Mouse (Mus musculus): Measurements from ENCODE around the gene Zfyve21. TPM values are rescaled to one million over a fixed set of nuclear protein-coding genes. Genes with fewer than 3 reads are reported as not detected.

The Zfyve21 gene
- polyA plus RNA-seq, 1 experiment from 2014 or later: 43.0 TPM

- peaks cover 87% of the 10 kb centered on the region for H3K36me3 ChIP-seq (ENCODE audit: control insufficient read depth, insufficient read depth, low read length)
These were observed 15.5 kb downstream of the Zfyve21 start for GRCm38 (mm10) chr12:111829447-111829846.

GRCm38 (mm10) chr12:111829954-111830353 lies 16.0 kb downstream of the Zfyve21 start:
- peak; percentile 18; the same call in 1 of the 2 replicates for ATAC-seq
- DNase-seq (ENCODE audit: low spot score): peak; percentile 27

More at GRCm38 (mm10) chr12:111829447-111829846, 15.5 kb downstream of the Zfyve21 start:
- Histone ChIP-seq H3K9me3 (replicated peaks; ENCODE audit: control insufficient read depth, low read length) (no peaks in the 10 kb centered on the region), H3K4me2 (ENCODE audit: low read length) (no peak overlapping the region), H3K27ac (ENCODE audit: low read depth, low read length) (peak overlapping the region; percentile 70), H3K9ac (ENCODE audit: low read length) (no peak overlapping the region), H3K27me3 (replicated peaks; ENCODE audit: control insufficient read depth, insufficient read depth, low read length) (no peaks in the 10 kb centered on the region), H3K4me3 (ENCODE audit: low read depth, low read length) (no peak overlapping the region), H3K4me1 (ENCODE audit: control insufficient read depth, insufficient read depth, low read length) (no peaks in the 10 kb centered on the region)
- ATAC-seq (peak; percentile 80), DNase-seq (ENCODE audit: low spot score) (peak; percentile 65)
- 58% methylated on average over 5 of the region's 5 CpGs for WGBS

GRCm38 (mm10) chr12:111830375-111830774 lies 16.4 kb downstream of the Zfyve21 start:
- 91% methylated on average over 10 of the region's 10 CpGs for WGBS
- DNase-seq (ENCODE audit: low spot score) (no peak), ATAC-seq (no peak)
- Histone ChIP-seq H3K36me3 (ENCODE audit: control insufficient read depth, insufficient read depth, low read length) (peaks cover 77% of the 10 kb centered on the region), H3K9ac (ENCODE audit: low read length) (no peak overlapping the region), H3K27ac (ENCODE audit: low read depth, low read length) (no peak overlapping the region), H3K9me3 (replicated peaks; ENCODE audit: control insufficient read depth, low read length) (no peaks in the 10 kb centered on the region), H3K4me2 (ENCODE audit: low read length) (no peak overlapping the region), H3K27me3 (replicated peaks; ENCODE audit: control insufficient read depth, insufficient read depth, low read length) (no peaks in the 10 kb centered on the region), H3K4me1 (ENCODE audit: control insufficient read depth, insufficient read depth, low read length) (no peaks in the 10 kb centered on the region), H3K4me3 (ENCODE audit: low read depth, low read length) (no peak overlapping the region)

More at GRCm38 (mm10) chr12:111829954-111830353, 16.0 kb downstream of the Zfyve21 start:
- H3K36me3 ChIP-seq (ENCODE audit: control insufficient read depth, insufficient read depth, low read length): peaks cover 82% of the 10 kb centered on the region
- WGBS: 73% methylated on average over 9 of the region's 9 CpGs
- H3K27ac ChIP-seq (ENCODE audit: low read depth, low read length): peak overlapping the region; percentile 70
- H3K9me3 ChIP-seq (replicated peaks; ENCODE audit: control insufficient read depth, low read length): no peaks in the 10 kb centered on the region
- H3K4me2 ChIP-seq (ENCODE audit: low read length): no peak overlapping the region
- no peak overlapping the region for H3K9ac ChIP-seq (ENCODE audit: low read length)
- no peak overlapping the region for H3K4me3 ChIP-seq (ENCODE audit: low read depth, low read length)
- no peaks in the 10 kb centered on the region for H3K4me1 ChIP-seq (ENCODE audit: control insufficient read depth, insufficient read depth, low read length)
- no peaks in the 10 kb centered on the region for H3K27me3 ChIP-seq (replicated peaks; ENCODE audit: control insufficient read depth, insufficient read depth, low read length)

- Histone ChIP-seq H3K4me2 (ENCODE audit: low read length) (no peak overlapping the region), H3K4me1 (ENCODE audit: control insufficient read depth, insufficient read depth, low read length) (no peaks in the 10 kb centered on the region), H3K36me3 (ENCODE audit: control insufficient read depth, insufficient read depth, low read length) (peaks cover 55% of the 10 kb centered on the region), H3K9me3 (replicated peaks; ENCODE audit: control insufficient read depth, low read length) (no peaks in the 10 kb centered on the region), H3K27me3 (replicated peaks; ENCODE audit: control insufficient read depth, insufficient read depth, low read length) (no peaks in the 10 kb centered on the region), H3K27ac (ENCODE audit: low read depth, low read length) (no peak overlapping the region), H3K9ac (ENCODE audit: low read length) (no peak overlapping the region), H3K4me3 (ENCODE audit: low read depth, low read length) (no peak overlapping the region)
- DNase-seq (ENCODE audit: low spot score) (no peak), ATAC-seq (no peak)
- 74% methylated on average over 5 of the region's 5 CpGs for WGBS
These were observed 18.7 kb downstream of the Zfyve21 start for GRCm38 (mm10) chr12:111832643-111833042.

GRCm38 (mm10) chr12:111833457-111833856 lies 19.5 kb downstream of the Zfyve21 start:
- no peak for ATAC-seq
- Histone ChIP-seq H3K4me2 (ENCODE audit: low read length) (no peak overlapping the region), H3K27ac (ENCODE audit: low read depth, low read length) (no peak overlapping the region), H3K4me3 (ENCODE audit: low read depth, low read length) (no peak overlapping the region), H3K4me1 (ENCODE audit: control insufficient read depth, insufficient read depth, low read length) (no peaks in the 10 kb centered on the region), H3K27me3 (replicated peaks; ENCODE audit: control insufficient read depth, insufficient read depth, low read length) (no peaks in the 10 kb centered on the region), H3K9me3 (replicated peaks; ENCODE audit: control insufficient read depth, low read length) (no peaks in the 10 kb centered on the region), H3K36me3 (ENCODE audit: control insufficient read depth, insufficient read depth, low read length) (peaks cover 50% of the 10 kb centered on the region), H3K9ac (ENCODE audit: low read length) (no peak overlapping the region)
- WGBS: 87% methylated on average over 10 of the region's 10 CpGs
- no peak for DNase-seq (ENCODE audit: low spot score)

- ATAC-seq (no peak), DNase-seq (ENCODE audit: low spot score) (no peak)
- Histone ChIP-seq H3K36me3 (ENCODE audit: control insufficient read depth, insufficient read depth, low read length) (peaks cover 11% of the 10 kb centered on the region; the same call in 1 of the 2 replicates), H3K27me3 (replicated peaks; ENCODE audit: control insufficient read depth, insufficient read depth, low read length) (no peaks in the 10 kb centered on the region), H3K9me3 (replicated peaks; ENCODE audit: control insufficient read depth, low read length) (no peaks in the 10 kb centered on the region), H3K9ac (ENCODE audit: low read length) (no peak overlapping the region), H3K4me2 (ENCODE audit: low read length) (no peak overlapping the region), H3K27ac (ENCODE audit: low read depth, low read length) (no peak overlapping the region), H3K4me3 (ENCODE audit: low read depth, low read length) (no peak overlapping the region), H3K4me1 (ENCODE audit: control insufficient read depth, insufficient read depth, low read length) (no peaks in the 10 kb centered on the region)
- WGBS: 90% methylated on average over 15 of the region's 15 CpGs
These were observed 28.8 kb downstream of the Zfyve21 start for GRCm38 (mm10) chr12:111842565-111843433.

- Histone ChIP-seq H3K27me3 (replicated peaks; ENCODE audit: control insufficient read depth, insufficient read depth, low read length) (no peaks in the 10 kb centered on the region), H3K4me1 (ENCODE audit: control insufficient read depth, insufficient read depth, low read length) (no peaks in the 10 kb centered on the region), H3K27ac (ENCODE audit: low read depth, low read length) (no peak overlapping the region), H3K9me3 (replicated peaks; ENCODE audit: control insufficient read depth, low read length) (no peaks in the 10 kb centered on the region), H3K36me3 (ENCODE audit: control insufficient read depth, insufficient read depth, low read length) (peaks cover 8% of the 10 kb centered on the region; the same call in 1 of the 2 replicates), H3K9ac (ENCODE audit: low read length) (no peak overlapping the region), H3K4me3 (ENCODE audit: low read depth, low read length) (no peak overlapping the region), H3K4me2 (ENCODE audit: low read length) (no peak overlapping the region)
- 65% methylated on average over 2 of the region's 2 CpGs for WGBS
- ATAC-seq (no peak), DNase-seq (ENCODE audit: low spot score) (no peak)
These were observed 29.5 kb downstream of the Zfyve21 start for GRCm38 (mm10) chr12:111843470-111843869.

- H3K4me3 ChIP-seq (ENCODE audit: low read depth, low read length): no peak overlapping the region
- DNase-seq (ENCODE audit: low spot score) (no peak), ATAC-seq (no peak)
- no peaks in the 10 kb centered on the region for H3K4me1 ChIP-seq (ENCODE audit: control insufficient read depth, insufficient read depth, low read length)
- H3K9me3 ChIP-seq (replicated peaks; ENCODE audit: control insufficient read depth, low read length): no peaks in the 10 kb centered on the region
- no peak overlapping the region for H3K9ac ChIP-seq (ENCODE audit: low read length)
- no peaks in the 10 kb centered on the region for H3K36me3 ChIP-seq (ENCODE audit: control insufficient read depth, insufficient read depth, low read length)
- H3K4me2 ChIP-seq (ENCODE audit: low read length): no peak overlapping the region
- H3K27me3 ChIP-seq (replicated peaks; ENCODE audit: control insufficient read depth, insufficient read depth, low read length): no peaks in the 10 kb centered on the region
- 88% methylated on average over 4 of the region's 4 CpGs for WGBS
- no peak overlapping the region for H3K27ac ChIP-seq (ENCODE audit: low read depth, low read length)
These were observed 32.0 kb downstream of the Zfyve21 start for GRCm38 (mm10) chr12:111845953-111846352.

- no peak overlapping the region for H3K27ac ChIP-seq (ENCODE audit: low read depth, low read length)
- H3K36me3 ChIP-seq (ENCODE audit: control insufficient read depth, insufficient read depth, low read length): no peaks in the 10 kb centered on the region
- 89% methylated on average over 10 of the region's 10 CpGs for WGBS
- H3K9ac ChIP-seq (ENCODE audit: low read length): no peak overlapping the region
- no peaks in the 10 kb centered on the region for H3K27me3 ChIP-seq (replicated peaks; ENCODE audit: control insufficient read depth, insufficient read depth, low read length)
- H3K4me1 ChIP-seq (ENCODE audit: control insufficient read depth, insufficient read depth, low read length): no peaks in the 10 kb centered on the region
- no peak overlapping the region for H3K4me3 ChIP-seq (ENCODE audit: low read depth, low read length)
- DNase-seq (ENCODE audit: low spot score) (no peak), ATAC-seq (no peak)
- H3K9me3 ChIP-seq (replicated peaks; ENCODE audit: control insufficient read depth, low read length): no peaks in the 10 kb centered on the region
- no peak overlapping the region for H3K4me2 ChIP-seq (ENCODE audit: low read length)
These were observed 32.8 kb downstream of the Zfyve21 start for GRCm38 (mm10) chr12:111846815-111847214.

All from forebrain, embryonic 14.5 days (tissue).